Mouse (Mus musculus) E14TG2a.4 (cell line): ENCODE measurements around the gene Tmem159.

Experiments
- CTCF ChIP-seq: conservative IDR thresholded peaks from 2 replicates; pipeline ENCODE4 v1.5.1; 2014; ENCODE audit warnings: low read length
- NANOG ChIP-seq: IDR thresholded peaks from 2 replicates; pipeline ENCODE4 v1.6.1; 2014; ENCODE audit warnings: borderline replicate concordance, low read length, mixed read lengths

GRCm38 (mm10) chr7:120103019-120103567 is 940 bp downstream of the Tmem159 start:
- TF ChIP-seq CTCF (no peak), NANOG (no peak)
